Mouse (Mus musculus): ENCODE results near the gene Cspg4. TPM values are rescaled to one million over a fixed set of nuclear protein-coding genes. Genes with fewer than 3 reads are reported as not detected.

Cspg4 gene
- polyA plus RNA-seq, 1 experiment from 2014 or later: 2.6 TPM

- Histone ChIP-seq H3K27me3 (ENCODE audit: control insufficient read depth, insufficient read depth, low read length) (peaks cover 7% of the 10 kb centered on the region), H3K4me3 (ENCODE audit: low read depth, low read length) (no peak overlapping the region), H3K4me2 (ENCODE audit: low read depth) (no peak overlapping the region), H3K4me1 (ENCODE audit: control insufficient read depth, insufficient read depth, low read length) (peaks cover 11% of the 10 kb centered on the region; the same call in 1 of the 2 replicates), H3K36me3 (ENCODE audit: control insufficient read depth, insufficient read depth, low read length) (no peaks in the 10 kb centered on the region), H3K27ac (ENCODE audit: low read depth, low read length) (no peak overlapping the region), H3K9me3 (ENCODE audit: control insufficient read depth, low read length) (no peaks in the 10 kb centered on the region), H3K9ac (ENCODE audit: low read length) (no peak overlapping the region)
- ATAC-seq (ENCODE audit: insufficient read depth, low FRiP score, low TSS enrichment) (no peak), DNase-seq (ENCODE audit: low spot score) (no peak)
- 85% methylated on average over 13 of the region's 13 CpGs for WGBS
These were observed 4.7 kb downstream of the Cspg4 start for GRCm38 (mm10) chr9:56869552-56869951.

- H3K4me3 ChIP-seq (ENCODE audit: low read depth, low read length): no peak overlapping the region
- H3K4me1 ChIP-seq (ENCODE audit: control insufficient read depth, insufficient read depth, low read length): 0 out of 2 replicates have a peak, but pooled peaks cover 7% of the 10 kb centered on the region
- peaks cover 2% of the 10 kb centered on the region; the same call in 1 of the 2 replicates for H3K36me3 ChIP-seq (ENCODE audit: control insufficient read depth, insufficient read depth, low read length)
- ATAC-seq (ENCODE audit: insufficient read depth, low FRiP score, low TSS enrichment) (no peak), DNase-seq (ENCODE audit: low spot score) (no peak)
- H3K4me2 ChIP-seq (ENCODE audit: low read depth): no peak overlapping the region
- H3K27me3 ChIP-seq (ENCODE audit: control insufficient read depth, insufficient read depth, low read length): no peaks in the 10 kb centered on the region
- no peaks in the 10 kb centered on the region for H3K9me3 ChIP-seq (ENCODE audit: control insufficient read depth, low read length)
- H3K27ac ChIP-seq (ENCODE audit: low read depth, low read length): no peak overlapping the region
- 61% methylated on average over 10 of the region's 10 CpGs for WGBS
- no peak overlapping the region for H3K9ac ChIP-seq (ENCODE audit: low read length)
These were observed 5.9 kb downstream of the Cspg4 start for GRCm38 (mm10) chr9:56870778-56871177.

- no peak overlapping the region for H3K4me2 ChIP-seq (ENCODE audit: low read depth)
- H3K27ac ChIP-seq (ENCODE audit: low read depth, low read length): no peak overlapping the region
- WGBS: 28% methylated on average over 5 of the region's 5 CpGs
- H3K9me3 ChIP-seq (ENCODE audit: control insufficient read depth, low read length): no peaks in the 10 kb centered on the region
- no peaks in the 10 kb centered on the region for H3K27me3 ChIP-seq (ENCODE audit: control insufficient read depth, insufficient read depth, low read length)
- ATAC-seq (ENCODE audit: insufficient read depth, low FRiP score, low TSS enrichment): no peak
- DNase-seq (ENCODE audit: low spot score): no peak
- no peak overlapping the region for H3K4me3 ChIP-seq (ENCODE audit: low read depth, low read length)
- peaks cover 2% of the 10 kb centered on the region; the same call in 1 of the 2 replicates for H3K36me3 ChIP-seq (ENCODE audit: control insufficient read depth, insufficient read depth, low read length)
- 0 out of 2 replicates have a peak, but pooled peaks cover 7% of the 10 kb centered on the region for H3K4me1 ChIP-seq (ENCODE audit: control insufficient read depth, insufficient read depth, low read length)
- no peak overlapping the region for H3K9ac ChIP-seq (ENCODE audit: low read length)
These were observed 6.4 kb downstream of the Cspg4 start for GRCm38 (mm10) chr9:56871191-56871590.

DNA sequence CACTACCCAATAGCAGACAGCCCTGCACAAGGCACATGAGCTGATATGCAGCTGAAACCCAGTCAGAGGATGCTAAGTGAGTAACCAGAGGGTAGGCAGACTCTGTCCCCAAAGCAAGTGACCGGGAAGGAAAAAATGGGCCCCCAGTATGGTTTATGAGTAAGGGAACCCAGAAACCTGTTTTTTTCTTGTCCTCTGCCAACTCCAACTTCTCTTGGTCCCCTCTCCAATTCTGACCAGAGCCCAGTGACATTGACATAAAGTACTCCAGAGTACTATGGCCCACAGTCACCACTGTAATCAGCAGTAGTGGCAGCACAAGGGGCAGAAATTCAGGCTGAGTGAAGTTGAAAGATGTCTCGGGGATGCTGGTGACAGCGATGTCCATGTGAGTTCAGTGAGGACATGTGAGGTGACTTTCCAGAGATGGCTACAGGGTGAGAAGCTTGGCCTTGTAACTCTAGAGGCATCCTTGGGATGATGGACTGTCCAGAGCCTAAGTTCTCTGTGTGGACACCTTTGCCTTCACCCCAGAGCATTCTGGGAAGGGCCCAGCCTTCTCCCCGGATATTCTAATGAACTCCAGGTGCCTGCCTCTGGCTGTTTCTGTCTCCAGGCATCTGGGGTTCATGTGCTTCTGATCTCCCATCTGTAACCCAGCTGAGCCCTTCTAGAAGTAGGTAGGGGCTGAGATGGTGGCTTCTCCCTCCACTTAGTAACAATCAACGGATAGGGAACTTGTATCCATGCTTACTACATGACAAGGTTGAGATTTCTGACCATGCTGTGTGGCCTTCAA lies 7.5 kb downstream of the Cspg4 start:
- H3K9ac ChIP-seq (ENCODE audit: low read length): no peak overlapping the region
- no peak for ATAC-seq (ENCODE audit: insufficient read depth, low FRiP score, low TSS enrichment)
- peaks cover 2% of the 10 kb centered on the region; the same call in 1 of the 2 replicates for H3K36me3 ChIP-seq (ENCODE audit: control insufficient read depth, insufficient read depth, low read length)

GRCm38 (mm10) chr9:56873097-56873496 lies 8.3 kb downstream of the Cspg4 start:
- DNase-seq (ENCODE audit: low spot score) (no peak), ATAC-seq (ENCODE audit: insufficient read depth, low FRiP score, low TSS enrichment) (no peak)
- Histone ChIP-seq H3K9me3 (ENCODE audit: control insufficient read depth, low read length) (no peaks in the 10 kb centered on the region), H3K36me3 (ENCODE audit: control insufficient read depth, insufficient read depth, low read length) (peaks cover 2% of the 10 kb centered on the region; the same call in 1 of the 2 replicates), H3K27ac (ENCODE audit: low read depth, low read length) (no peak overlapping the region), H3K4me2 (ENCODE audit: low read depth) (no peak overlapping the region), H3K4me1 (ENCODE audit: control insufficient read depth, insufficient read depth, low read length) (0 out of 2 replicates have a peak, but pooled peaks cover 6% of the 10 kb centered on the region), H3K27me3 (ENCODE audit: control insufficient read depth, insufficient read depth, low read length) (no peaks in the 10 kb centered on the region), H3K4me3 (ENCODE audit: low read depth, low read length) (no peak overlapping the region), H3K9ac (ENCODE audit: low read length) (no peak overlapping the region)
- WGBS: 78% methylated on average over 1 of the region's 1 CpGs

More for the DNA sequence above, 7.5 kb downstream of the Cspg4 start:
- 87% methylated on average over 5 of the region's 5 CpGs for WGBS
- H3K27me3 ChIP-seq (ENCODE audit: control insufficient read depth, insufficient read depth, low read length): no peaks in the 10 kb centered on the region
- H3K4me3 ChIP-seq (ENCODE audit: low read depth, low read length): no peak overlapping the region
- no peak for DNase-seq (ENCODE audit: low spot score)
- H3K9me3 ChIP-seq (ENCODE audit: control insufficient read depth, low read length): no peaks in the 10 kb centered on the region
- H3K4me1 ChIP-seq (ENCODE audit: control insufficient read depth, insufficient read depth, low read length): 0 out of 2 replicates have a peak, but pooled peaks cover 7% of the 10 kb centered on the region
- no peak overlapping the region for H3K4me2 ChIP-seq (ENCODE audit: low read depth)
- H3K27ac ChIP-seq (ENCODE audit: low read depth, low read length): no peak overlapping the region

- WGBS: 66% methylated on average over 9 of the region's 9 CpGs
- Histone ChIP-seq H3K27ac (ENCODE audit: low read depth, low read length) (no peak overlapping the region), H3K4me3 (ENCODE audit: low read depth, low read length) (no peak overlapping the region), H3K4me2 (ENCODE audit: low read depth) (no peak overlapping the region), H3K36me3 (ENCODE audit: control insufficient read depth, insufficient read depth, low read length) (peaks cover 2% of the 10 kb centered on the region; the same call in 1 of the 2 replicates), H3K9me3 (ENCODE audit: control insufficient read depth, low read length) (no peaks in the 10 kb centered on the region), H3K4me1 (ENCODE audit: control insufficient read depth, insufficient read depth, low read length) (no peaks in the 10 kb centered on the region), H3K9ac (ENCODE audit: low read length) (no peak overlapping the region), H3K27me3 (ENCODE audit: control insufficient read depth, insufficient read depth, low read length) (no peaks in the 10 kb centered on the region)
- no peak for ATAC-seq (ENCODE audit: insufficient read depth, low FRiP score, low TSS enrichment)
- DNase-seq (ENCODE audit: low spot score): no peak
These were observed 12.0 kb downstream of the Cspg4 start for GRCm38 (mm10) chr9:56876784-56877183.

- no peak for ATAC-seq (ENCODE audit: insufficient read depth, low FRiP score, low TSS enrichment)
- H3K4me3 ChIP-seq (ENCODE audit: low read depth, low read length): no peak overlapping the region
These were observed 12.5 kb downstream of the Cspg4 start for GRCm38 (mm10) chr9:56877284-56877683.

GRCm38 (mm10) chr9:56880790-56881189 lies 16.0 kb downstream of the Cspg4 start:
- no peak for ATAC-seq (ENCODE audit: insufficient read depth, low FRiP score, low TSS enrichment)
- no peaks in the 10 kb centered on the region for H3K27me3 ChIP-seq (ENCODE audit: control insufficient read depth, insufficient read depth, low read length)
- no peaks in the 10 kb centered on the region for H3K36me3 ChIP-seq (ENCODE audit: control insufficient read depth, insufficient read depth, low read length)
- no peak overlapping the region for H3K9ac ChIP-seq (ENCODE audit: low read length)
- H3K4me2 ChIP-seq (ENCODE audit: low read depth): no peak overlapping the region
- no peaks in the 10 kb centered on the region for H3K4me1 ChIP-seq (ENCODE audit: control insufficient read depth, insufficient read depth, low read length)
- no peak overlapping the region for H3K4me3 ChIP-seq (ENCODE audit: low read depth, low read length)
- no peak overlapping the region for H3K27ac ChIP-seq (ENCODE audit: low read depth, low read length)
- no peaks in the 10 kb centered on the region for H3K9me3 ChIP-seq (ENCODE audit: control insufficient read depth, low read length)
- no peak for DNase-seq (ENCODE audit: low spot score)
- WGBS: 49% methylated on average over 9 of the region's 9 CpGs

More at GRCm38 (mm10) chr9:56877284-56877683, 12.5 kb downstream of the Cspg4 start:
- DNase-seq (ENCODE audit: low spot score): no peak
- H3K4me1 ChIP-seq (ENCODE audit: control insufficient read depth, insufficient read depth, low read length): no peaks in the 10 kb centered on the region
- 75% methylated on average over 5 of the region's 5 CpGs for WGBS
- no peak overlapping the region for H3K27ac ChIP-seq (ENCODE audit: low read depth, low read length)
- H3K36me3 ChIP-seq (ENCODE audit: control insufficient read depth, insufficient read depth, low read length): peaks cover 2% of the 10 kb centered on the region; the same call in 1 of the 2 replicates
- H3K9me3 ChIP-seq (ENCODE audit: control insufficient read depth, low read length): no peaks in the 10 kb centered on the region
- H3K9ac ChIP-seq (ENCODE audit: low read length): no peak overlapping the region
- no peaks in the 10 kb centered on the region for H3K27me3 ChIP-seq (ENCODE audit: control insufficient read depth, insufficient read depth, low read length)
- no peak overlapping the region for H3K4me2 ChIP-seq (ENCODE audit: low read depth)

Measured in neural tube, embryonic 11.5 days (tissue).